Mouse (Mus musculus) left cerebral cortex, postnatal 14 days (tissue): ENCODE results near the gene Prr29. TPM values are rescaled to one million over a fixed set of nuclear protein-coding genes. Genes with fewer than 3 reads are reported as not detected.

ENCODE experiments used
- total RNA-seq, 2 experiments: library from RNA; stranded (reverse); gene quantifications; 2 replicates each; pipeline ENCODE4 v1.2.3; 2021

The Prr29 gene
- total RNA-seq, 2 experiments from 2014 or later = not detected

Other genes starting within 250 kb of the Prr29 start
- gene Gm10840, start 204.6 kb upstream of the Prr29 start, total RNA-seq = not detected
- gene Limd2, start 204.6 kb upstream of the Prr29 start, total RNA-seq = 100 to 1,000 TPM in 1 of 2 experiments, 10 to 100 TPM in 1; 97.2 to 103 TPM
- gene Strada, start 163.3 kb upstream of the Prr29 start, total RNA-seq = 10 to 100 TPM; 24.3 to 26.9 TPM
- 10 to 100 TPM; 78.5 to 79.8 TPM for gene Ccdc47, start 149.1 kb upstream of the Prr29 start, total RNA-seq
- 10 to 100 TPM; 69.0 to 69.4 TPM for gene Ddx42, start 148.5 kb upstream of the Prr29 start, total RNA-seq
- gene Ftsj3, start 109.4 kb upstream of the Prr29 start, total RNA-seq = 10 to 100 TPM; 28.9 to 30.7 TPM
- gene Psmc5, start 109.3 kb upstream of the Prr29 start, total RNA-seq = 100 to 1,000 TPM; 145 TPM
- gene Smarcd2, start 92.5 kb upstream of the Prr29 start, total RNA-seq = 10 to 100 TPM; 14.1 to 15.9 TPM
- under 1 TPM; 0.11 to 0.20 TPM for gene Tcam1, start 88.8 kb upstream of the Prr29 start, total RNA-seq
- gene Gh, start 63.6 kb upstream of the Prr29 start, total RNA-seq = not detected
- not detected for gene Cd79b, start 50.7 kb upstream of the Prr29 start, total RNA-seq
- gene Scn4a, start 12.2 kb upstream of the Prr29 start, total RNA-seq = under 1 TPM in 1 of 2 experiments, not detected in 1; 0.06 TPM
- gene Icam2, start 22.6 kb downstream of the Prr29 start, total RNA-seq = 1 to 10 TPM; 4.3 to 5.1 TPM
- gene Ern1, start 122.4 kb downstream of the Prr29 start, total RNA-seq = 1 to 10 TPM; 6.7 to 8.7 TPM
- gene Tex2, start 248.0 kb downstream of the Prr29 start, total RNA-seq = 100 to 1,000 TPM in 1 of 2 experiments, 10 to 100 TPM in 1; 98.0 to 102 TPM